Mouse (Mus musculus) induced T-regulatory cell, adult 2 months (primary cell): ENCODE results near the gene Hhipl1.

Experiments used
- DNase-seq: peaks from one replicate; pipeline ENCODE4 v3.0.0-alpha.2; 2012; ENCODE audit warnings: low read depth

Hhipl1 gene

DNA sequence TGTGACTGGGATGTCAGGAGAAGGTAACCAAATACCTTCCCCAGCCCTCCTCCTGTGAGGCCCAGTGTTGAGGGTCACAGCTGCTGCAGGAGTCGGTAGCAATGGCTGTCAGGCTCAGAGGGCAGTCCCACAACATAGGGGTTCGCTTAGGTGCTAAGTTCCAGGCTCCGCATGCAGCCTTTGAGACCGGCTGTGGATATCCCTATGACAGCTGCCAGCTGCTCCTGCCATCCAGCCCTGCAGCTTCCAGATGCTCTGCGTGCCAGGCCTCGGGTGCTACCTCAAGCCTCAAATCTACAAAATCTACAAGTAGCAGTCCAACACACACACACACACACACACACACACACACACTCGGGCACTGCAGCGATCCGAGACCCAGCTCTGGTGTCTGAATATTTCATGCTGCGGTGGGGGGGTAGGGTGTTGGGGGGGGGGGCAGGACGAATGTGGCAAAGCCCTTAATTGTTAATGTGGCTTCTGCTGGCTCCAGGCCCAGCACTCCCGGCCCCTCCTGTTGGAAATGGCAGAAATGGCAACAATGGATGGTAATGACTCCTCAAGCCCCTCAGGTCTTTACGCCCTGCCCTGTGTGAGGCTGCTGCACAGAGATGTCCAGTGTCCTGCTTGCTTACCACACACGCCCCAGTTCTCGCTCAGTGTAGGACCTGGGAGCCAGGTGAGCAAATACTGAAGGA is 27.7 kb upstream of the Hhipl1 start:
- DNase-seq, result no peak

DNA sequence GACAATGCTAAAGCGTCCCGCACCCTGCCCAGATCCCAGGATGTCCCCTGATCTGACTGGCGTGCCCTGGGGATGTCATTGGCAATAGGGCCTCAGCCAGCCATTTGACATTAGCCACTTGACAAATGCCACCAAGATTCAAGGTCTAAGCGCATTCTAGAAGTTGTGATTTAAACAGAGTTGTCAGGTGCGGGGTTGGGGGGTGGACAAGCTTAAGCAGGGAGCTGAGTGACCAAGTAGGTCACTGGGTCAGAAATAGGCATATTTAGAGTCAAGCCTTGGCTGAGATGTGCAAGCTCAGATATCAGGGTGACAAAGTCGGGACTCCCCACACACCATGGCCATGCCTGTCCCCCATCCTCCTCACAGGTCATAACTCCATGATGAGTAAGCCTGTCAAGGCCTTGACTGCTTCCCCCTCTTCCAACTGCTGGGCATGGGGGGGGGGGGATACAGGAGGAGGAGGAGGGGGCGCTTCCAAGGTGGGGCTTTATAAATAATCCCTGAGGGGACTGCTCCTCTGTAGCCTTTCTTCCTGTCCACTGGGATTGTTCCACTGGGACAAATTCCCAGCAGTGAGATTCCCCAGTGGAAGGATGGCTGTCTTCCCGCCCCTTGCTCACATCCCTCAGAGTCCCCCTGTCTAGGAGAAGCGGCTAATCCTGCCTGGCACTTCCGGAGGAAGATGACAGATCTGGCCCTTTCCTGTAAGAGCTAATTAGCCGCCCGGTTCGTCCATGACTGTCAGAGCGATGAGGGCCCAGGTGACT is 21.4 kb upstream of the Hhipl1 start:
- DNase-seq, result no peak

DNA sequence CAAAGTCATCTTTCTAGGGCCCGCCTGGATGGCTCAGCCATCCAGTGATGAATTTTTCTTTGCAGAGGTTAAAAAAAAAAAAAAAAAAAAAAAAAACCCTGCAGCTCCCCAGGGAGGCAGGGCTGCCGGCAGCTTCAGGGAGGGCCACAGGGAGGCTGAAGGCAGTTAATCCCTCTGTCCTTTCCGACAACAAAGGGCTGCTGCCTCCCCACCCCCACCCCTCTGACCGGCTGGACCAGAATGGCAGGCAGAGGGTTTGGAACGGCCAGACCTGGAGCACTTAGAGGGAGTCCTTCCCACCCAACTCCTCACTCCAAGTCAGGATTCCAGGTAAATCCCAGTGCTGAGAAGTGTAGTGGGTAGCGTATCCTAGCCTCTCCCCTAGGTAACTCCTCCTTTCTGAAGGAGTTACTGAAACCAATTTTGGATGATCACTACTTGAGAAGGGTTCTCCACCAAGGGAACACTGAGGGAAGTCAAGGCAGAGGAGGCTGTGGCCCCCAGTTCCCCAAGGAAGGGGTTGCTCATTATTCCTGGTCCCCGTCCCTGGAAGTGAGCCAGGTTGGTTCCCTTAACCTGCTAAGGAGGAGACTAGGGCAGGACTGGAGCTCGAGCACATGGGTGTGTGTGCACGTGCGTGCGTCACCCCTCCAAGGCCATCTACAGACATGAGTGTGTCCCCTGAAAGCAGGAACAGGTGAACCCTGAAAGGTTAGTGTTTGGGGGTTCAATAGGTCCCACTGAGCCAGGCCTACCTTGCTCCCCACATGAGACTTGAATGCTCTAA is 20.7 kb upstream of the Hhipl1 start:
- no peak for DNase-seq

DNA sequence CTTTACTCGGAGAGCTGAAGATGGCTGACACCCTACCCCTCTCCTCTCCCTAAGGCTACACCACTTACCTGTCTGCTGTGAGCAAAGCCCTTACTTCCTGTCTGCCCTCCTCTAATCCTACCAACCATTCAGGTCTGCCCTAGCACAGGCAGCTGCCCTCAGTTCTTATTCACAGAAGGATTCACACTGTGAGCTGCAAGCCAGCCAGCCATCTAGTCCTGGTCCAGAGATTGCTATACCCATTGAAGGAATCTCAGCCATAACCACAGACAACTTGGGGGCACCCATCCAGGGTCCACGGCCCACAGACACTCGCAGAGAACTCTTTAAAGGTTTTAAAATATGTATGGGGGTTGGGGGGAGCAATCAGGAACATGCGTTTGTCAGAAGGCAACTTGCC is 19.7 kb upstream of the Hhipl1 start:
- DNase-seq, result no peak

DNA sequence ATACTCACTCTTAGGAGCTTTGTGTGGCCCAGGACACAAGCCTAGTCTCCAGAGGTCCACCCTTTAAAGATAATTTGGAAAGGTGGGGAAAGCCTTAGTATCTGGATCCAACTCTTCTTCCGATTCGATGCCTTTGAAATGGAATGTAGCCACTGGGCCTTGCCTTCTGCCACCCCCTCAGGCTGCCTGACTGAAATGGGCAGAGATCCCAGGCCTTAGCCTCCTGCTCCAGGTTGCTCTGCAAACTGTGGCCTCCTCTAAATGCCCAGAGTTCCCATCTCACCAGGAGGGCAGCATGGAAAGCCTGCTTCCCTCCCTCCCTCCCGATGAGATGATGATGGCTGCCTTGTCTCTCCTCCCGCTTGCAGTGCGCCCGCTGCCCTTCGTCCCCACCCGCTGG is 19.1 kb upstream of the Hhipl1 start:
- no peak for DNase-seq

DNA sequence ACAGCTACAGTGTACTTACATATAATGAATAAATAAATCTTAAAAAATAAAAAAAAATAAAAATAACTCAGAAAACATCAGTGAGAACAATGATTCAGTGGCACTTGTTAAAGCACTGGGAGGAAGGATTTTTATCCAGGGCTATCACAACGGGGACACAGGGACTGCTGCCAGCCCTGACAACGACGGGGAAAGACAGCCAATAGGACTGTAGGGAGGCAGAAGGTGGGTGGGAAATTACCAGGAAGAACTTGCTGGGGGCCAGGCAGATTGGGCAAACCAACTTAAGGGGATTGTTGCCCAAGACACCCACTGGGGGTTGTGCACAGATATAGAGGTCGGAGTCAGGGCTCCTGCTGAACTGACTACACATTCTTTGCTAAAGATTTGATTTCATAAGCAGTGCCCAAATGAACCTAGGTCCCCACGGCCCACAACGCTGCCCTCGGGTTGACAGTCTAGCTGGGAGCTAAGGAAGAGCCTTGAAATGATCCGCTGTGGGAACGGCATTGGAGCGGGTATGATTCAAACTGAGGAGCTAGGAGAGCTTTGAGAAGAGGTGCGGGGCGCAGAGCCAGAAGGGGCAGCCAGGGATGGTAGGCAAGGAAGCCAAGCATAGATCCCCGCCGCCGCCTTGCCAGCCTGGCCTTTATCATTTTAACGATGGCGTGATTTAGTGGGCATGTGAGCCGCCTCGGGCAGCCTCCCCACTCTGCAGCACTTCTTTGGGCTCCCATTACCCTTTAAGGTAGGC is 17.8 kb upstream of the Hhipl1 start:
- DNase-seq, result no peak

DNA sequence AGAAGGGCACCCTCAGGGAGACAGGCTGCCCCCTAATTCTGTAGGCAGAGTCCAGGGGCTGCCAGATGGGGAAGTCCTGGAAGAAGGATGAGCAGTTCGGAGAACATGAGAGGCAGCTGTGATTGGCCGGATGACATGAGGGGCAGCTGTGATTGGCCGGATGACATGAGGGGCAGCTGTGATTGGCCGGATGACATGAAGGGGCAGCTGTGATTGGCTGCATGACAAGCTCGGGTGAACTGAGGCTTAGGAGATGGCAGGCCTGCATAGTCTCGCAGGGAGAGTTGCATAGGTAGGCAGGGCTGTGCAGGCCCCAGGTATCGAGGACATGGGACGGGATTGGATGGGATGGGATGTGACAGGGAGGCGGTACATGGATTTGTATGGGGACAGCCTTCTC is 13.7 kb upstream of the Hhipl1 start:
- peak; percentile 12 for DNase-seq

DNA sequence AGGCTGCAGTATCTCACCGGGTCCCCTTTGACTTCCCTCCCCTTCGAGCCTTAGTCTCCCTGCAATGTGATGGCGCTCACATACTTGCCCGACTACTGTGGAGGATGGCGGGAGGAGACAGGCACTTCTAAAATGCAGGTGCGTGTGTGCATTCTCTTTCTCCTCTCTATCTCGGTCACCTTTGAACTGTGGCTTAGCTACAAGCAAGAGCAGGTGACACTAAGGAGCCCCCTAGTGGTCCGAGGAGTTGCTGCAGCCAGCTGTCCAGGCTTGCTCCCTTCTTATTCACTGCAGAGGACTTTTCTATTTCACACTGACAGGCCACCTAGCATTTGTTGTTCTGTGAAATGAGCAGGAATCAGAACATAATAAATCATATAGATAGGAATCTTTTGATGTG is 13.1 kb upstream of the Hhipl1 start:
- peak; percentile 73 for DNase-seq

DNA sequence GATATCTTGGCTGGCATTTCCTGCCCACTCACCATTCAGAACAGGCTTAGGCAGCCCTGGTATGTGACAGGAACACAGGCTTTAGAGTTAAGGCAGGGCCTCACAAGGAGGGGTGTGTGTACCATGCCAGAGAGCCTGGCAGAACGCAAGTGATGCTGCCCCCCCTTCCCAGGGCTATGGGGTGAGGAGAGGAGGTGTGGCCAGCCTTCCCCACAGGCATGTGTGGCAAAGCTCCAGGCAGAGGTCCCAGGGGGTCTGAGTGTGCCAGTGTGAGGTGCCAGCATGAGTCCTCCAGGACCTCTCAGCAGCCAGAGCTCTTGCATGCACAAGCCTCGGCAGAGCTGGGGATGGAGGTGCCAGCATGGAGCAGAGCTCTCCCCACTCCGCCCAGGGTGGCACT is 11.4 kb upstream of the Hhipl1 start:
- no peak for DNase-seq

DNA sequence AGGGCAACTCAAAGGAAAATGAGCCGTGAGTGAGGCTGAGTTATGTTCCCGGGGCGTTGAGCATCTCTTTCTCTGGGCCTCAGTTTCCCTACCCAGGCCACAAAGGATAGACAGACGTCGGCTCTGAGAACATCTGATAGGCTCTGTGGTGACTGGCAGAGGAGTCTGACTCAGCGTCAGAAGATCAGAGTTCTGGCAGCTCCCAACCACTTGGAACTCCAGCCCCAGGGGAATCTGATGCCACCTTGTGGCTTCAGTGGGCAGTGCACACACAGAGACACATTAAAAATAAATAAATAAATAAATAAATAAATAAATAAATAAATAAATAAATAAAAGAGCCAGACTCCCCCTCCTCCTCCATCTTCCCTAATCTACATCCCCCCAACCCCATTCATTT is 9.0 kb upstream of the Hhipl1 start:
- DNase-seq, result peak; percentile 31

DNA sequence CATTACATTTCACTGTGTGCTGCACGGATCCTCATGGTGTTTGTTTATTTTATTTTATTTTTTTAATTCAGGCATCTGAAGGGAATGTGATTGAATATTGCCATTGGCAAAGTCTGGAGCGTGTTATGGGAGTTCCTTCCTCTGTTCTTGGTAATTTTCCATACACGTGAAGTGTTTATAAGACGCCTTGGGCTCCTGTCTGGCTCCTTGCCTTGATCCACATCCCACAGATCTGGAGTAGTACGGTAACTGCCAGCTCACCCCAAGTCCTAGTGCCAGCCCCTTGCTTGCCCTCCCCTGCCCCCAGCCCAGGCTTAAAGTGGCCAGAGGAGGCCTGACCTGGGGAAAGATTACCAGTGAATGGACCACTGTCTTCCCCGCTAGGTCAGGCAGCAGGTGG is 5.1 kb upstream of the Hhipl1 start:
- DNase-seq, result no peak

DNA sequence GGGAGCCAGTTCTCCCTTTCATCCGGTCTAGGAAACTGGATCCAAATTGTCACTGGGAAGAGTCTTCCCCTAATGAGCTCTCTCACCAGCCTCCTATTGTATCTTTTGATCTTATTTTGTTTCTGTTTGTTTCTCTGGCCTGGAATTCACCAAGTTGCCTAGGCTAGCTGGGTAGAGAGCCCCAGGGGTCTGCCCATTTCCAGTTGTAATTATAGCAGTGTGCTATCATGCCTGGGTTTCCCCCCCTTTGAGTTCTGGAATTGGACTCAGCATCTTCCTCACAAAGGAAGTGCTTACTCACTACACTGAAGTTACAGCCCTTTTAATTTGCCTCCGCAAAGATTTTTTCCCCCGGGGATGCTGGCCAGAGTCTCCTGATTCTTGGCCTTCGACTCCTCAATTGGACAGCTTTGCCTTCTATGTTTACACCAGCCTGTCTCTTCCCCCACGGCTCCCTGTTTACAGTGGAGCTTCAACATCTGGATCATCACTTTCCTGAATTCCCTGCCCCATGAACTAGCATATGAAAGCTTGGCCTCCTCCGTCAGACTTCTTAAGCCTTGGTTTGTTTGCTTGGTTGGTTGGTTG is 2.2 kb upstream of the Hhipl1 start:
- DNase-seq, result no peak

DNA sequence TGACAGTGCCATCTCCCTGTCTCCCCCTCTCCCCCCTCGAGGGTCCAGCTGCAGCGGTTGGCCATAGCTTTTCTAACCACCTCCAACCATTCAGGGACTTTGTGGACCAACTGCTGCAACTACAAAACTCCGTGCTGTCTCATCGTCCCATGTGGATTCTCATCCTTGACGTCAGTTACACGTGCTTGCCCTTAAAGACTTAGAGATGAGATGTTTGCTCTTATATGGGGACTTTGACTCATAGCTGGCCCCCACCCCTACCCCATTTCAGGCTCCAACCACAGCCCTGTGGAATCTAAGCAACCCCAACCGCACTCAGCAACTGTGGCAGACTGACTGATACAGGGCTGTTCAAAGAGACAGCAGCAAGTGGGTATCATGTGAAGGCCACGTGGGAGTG is 898 bp upstream of the Hhipl1 start:
- no peak for DNase-seq

DNA sequence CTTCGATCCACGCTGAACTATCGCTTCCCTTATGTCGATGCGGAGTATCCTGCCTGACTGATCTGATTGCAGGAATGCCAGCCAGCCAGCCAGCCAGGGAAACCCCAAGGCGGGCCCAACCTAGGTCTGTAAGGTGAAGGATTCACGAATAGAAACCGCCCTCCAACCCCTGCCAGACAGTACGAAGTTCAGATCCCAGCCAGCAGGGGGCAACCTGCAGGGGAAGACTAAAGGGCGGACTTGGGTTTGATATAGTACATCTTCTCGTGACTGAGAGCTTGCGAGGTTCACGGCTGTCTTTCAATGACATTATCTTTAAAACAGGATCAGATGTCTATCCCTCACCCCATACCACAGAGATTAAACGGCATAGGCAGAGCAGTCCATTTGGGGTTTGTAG is 1.5 kb downstream of the Hhipl1 start:
- DNase-seq, result peak; percentile 60

DNA sequence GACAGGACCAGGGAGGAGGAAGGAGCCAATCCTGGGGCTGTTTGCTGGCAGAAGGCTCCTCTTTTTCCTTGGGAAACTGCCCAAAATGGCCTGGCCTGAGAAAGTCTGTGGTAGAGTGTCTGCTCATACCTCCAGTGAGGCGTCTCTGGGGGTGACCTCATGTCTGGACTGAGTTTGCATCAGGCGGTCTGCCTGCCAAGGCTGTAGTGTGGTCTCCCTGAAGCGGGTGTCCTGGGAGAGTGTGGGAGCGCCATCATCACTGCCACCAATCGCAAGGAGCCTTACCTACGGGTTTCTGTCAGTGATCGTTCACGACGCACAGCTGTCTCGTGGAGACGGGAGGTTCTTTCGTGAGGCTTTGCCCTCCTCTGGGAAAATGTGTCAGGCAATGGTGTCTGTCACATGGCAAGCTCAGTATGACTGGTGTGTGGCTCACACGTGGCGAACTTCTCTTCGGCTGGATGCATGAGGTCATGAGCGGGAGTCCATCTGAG is 2.3 kb downstream of the Hhipl1 start:
- DNase-seq, result no peak

DNA sequence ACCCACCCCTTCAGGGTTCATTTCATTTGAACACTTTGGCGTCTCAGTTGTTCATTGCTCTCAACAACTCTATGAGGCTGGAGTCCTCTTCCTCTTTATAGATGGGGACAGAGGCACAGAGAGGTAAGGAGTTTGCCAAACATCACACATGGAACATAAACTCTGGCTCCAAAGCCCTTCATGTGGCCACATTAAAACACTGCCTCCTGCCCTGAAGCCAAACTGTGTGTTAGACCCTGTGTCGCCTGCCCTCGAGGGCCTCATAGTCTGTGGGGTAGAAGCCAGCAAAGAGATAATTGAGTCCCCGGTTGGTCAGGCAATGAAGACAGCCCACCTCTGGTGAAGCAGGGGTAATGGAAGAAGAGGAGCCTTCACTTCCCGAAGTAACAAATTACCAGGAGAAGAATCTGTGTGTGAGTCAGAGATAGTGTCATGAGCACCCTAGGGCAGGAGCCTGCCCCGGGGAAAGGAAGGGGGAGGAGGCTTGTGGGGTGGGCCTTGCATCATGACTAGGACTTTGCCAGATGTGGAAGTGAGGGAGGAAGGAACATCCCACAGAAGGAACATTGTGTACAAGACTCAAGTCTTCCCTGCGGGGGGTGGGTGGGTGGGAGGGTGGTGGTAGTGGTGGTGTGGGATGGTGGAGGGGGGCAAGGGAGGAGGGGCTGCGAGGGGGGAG is 3.2 kb downstream of the Hhipl1 start:
- DNase-seq, result no peak

DNA sequence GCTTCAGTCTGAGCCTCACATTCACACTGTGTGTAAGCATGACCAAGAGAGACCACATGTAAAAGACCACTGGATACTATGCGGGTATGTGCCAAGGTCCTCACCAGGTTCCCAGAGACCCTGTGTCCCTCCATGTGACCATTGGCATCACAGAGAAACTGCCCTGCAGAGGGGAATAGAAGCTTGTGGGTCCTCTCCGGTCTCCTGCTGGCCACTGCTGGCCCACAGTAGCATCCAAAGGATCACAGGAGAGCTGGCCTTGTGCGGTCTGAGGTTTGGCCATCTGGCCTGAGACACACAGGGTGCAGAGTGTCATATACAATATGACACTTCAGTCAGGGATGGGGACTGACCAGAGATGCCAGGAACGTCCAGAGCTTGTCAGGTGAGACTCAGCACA is 4.0 kb downstream of the Hhipl1 start:
- DNase-seq, result no peak

DNA sequence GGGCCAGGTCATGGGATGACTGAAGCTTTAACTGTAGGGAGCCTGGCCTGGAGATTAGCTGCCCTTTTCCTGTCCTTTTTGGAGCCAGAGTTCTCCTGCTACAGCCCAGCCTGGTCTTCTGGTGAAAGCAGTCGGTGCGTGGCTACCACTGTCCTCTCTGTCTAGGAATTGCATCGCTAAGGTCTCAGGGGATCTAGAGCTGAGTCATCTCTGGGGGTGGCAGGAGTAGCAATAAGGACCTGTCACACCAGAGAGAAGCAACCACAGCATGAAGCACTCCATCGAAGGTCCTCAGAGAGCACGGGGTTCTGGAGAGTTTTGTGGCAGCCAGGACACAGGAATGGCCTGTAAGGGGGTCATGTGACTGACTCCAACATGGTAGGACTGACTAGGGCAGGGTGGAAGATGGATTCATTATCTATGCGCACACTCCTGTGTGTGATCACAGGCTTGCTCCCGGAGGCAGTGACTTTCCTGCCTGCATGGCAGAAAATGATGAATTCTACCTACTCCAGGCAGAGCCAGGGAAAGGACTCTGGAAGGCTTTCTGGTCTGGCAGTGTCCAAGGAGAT is 4.5 kb downstream of the Hhipl1 start:
- DNase-seq, result no peak

DNA sequence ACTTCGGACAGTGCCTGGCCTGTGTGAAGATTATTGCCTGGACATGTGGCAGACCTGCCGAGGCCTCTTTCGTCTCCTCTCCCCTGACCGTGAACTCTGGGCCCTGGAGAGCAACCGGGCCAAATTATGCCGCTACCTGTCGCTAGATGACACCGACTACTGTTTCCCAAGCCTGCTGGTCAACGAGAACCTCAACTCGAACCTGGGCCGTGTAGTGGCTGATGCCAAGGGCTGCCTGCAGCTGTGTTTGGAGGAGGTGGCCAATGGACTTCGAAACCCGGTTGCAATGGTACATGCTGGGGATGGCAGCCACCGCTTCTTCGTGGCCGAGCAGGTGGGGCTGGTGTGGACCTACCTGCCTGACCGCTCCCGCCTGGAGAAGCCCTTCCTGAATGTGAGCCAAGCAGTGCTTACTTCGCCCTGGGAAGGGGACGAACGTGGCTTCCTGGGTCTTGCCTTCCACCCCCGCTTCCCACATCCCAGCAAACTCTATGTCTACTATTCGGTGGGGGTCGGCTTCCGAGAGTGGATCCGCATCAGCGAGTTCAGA is 5.7 kb downstream of the Hhipl1 start:
- DNase-seq, result no peak

DNA sequence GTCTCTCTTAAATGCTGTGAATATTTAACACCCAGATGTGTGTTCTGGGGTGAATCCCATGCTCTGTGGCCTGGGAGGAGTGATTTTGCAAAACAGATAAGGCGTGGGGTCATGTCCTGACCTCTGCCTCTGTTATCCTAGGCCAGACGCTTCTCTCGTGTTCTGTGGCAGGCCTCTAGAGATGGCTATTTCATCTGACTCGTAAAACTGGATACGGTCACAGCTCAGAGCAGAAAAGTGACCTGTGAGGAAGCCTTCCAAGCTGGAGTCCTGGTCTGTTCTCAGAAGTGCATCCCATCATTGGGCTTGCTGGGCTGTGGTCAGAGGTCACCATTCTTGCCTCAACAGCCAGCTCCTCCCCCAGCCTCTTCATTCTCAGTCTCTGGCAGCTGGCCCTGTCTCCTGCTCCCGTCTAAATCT is 6.4 kb downstream of the Hhipl1 start:
- DNase-seq, result no peak
